14 mouse cellular contexts compared by ENCODE assay signal in the genomic region with DNA sequence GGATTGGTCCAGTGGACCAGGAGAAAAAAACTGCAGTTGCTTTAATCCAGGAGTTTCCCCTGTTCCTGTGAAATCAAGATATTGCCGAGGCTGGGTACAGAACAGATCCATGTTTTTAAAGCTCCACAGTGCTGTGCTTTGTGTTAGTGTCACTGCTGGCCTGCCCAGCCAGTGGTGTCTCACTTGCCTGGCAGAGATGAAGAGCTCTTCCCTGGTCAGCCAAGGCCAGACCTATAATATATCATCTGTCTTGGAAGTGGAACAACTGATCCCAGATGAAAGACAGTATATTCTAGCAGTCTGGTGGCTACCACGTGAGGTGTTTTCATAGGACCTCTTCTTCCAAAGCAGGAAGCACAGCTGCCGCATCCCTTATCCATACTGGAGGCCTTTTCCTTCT. TPM values are rescaled to one million over a fixed set of nuclear protein-coding genes. Genes with fewer than 3 reads are reported as not detected.
"Had no signal": no experiment of that assay in that cellular context is flagged by ENCODE, and none has a peak within 500 bp of the region (broad histone marks: within the 10 kb centered on the region; RNA-seq: fewer than 3 reads in every experiment).

No protein-coding gene starts in this region.

- DNase-seq: lung, embryonic 14.5 days; lung, postnatal 10 days; lung, postnatal 4 days; midbrain, embryonic 14.5 days; retina, postnatal 1 day; right cerebral cortex, adult 18-20 months; right cerebral cortex, postnatal 25 days; right cerebral cortex, postnatal 4 days; spleen, adult 18-20 months; thymus, adult 18-20 months; thymus, postnatal 14 days; thymus, postnatal 36 days had no signal

RNA-seq across cellular contexts. Expression of a gene that starts 46.7 kb away (rescaled TPM):
- total RNA-seq: megakaryocyte, adult 5-6 weeks; megakaryocyte-erythroid progenitor cell, adult 5-6 weeks had no signal
